Mouse (Mus musculus) embryo, embryonic 9.5 days (tissue): ENCODE measurements around the gene Sfxn5.
A peak's percentile ranks its signal among the peaks of the same experiment; 100 is the strongest.

Experiments
- DNase-seq: peaks from one replicate; pipeline ENCODE4 v3.0.0-alpha.2; 2017; ENCODE audit errors: extremely low spot score

The Sfxn5 gene

DNA sequence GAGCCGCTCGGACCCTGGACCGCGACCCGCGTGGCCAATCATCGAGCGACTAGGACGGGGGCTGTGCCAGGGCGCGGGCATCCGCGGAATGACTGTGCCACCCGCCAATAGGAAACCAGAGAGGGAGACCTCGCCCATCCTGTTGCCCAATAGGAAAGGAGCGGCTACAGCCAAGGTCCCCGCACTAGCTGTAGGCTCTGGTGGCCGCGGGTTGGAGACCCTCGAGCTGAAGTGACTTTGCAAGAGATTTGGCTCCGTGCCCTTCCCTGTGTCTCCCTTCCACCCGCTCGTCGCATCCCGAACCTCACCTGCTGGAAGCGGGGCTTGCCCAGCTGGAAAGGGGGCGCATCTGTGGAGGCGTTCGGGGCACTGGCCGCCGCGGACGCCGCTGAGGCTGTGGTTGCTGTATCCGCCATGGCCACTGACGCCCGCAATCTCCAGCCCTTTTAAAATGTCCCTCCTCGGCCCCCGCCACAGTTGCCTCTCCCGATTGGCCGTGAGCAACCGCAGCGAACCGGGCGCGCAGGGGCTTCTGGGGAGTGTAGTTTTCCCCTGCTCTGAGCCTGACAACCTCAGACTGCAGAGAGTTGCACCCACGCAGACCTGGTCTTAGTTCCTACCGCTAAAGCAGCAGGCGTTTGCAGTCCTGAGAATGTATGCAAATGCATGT lies at the start of gene Sfxn5:
Sfxn5 (minus strand) TSS at position 423 of the 670 bp plus-strand sequence.
- DNase-seq, result peak; percentile 97

DNA sequence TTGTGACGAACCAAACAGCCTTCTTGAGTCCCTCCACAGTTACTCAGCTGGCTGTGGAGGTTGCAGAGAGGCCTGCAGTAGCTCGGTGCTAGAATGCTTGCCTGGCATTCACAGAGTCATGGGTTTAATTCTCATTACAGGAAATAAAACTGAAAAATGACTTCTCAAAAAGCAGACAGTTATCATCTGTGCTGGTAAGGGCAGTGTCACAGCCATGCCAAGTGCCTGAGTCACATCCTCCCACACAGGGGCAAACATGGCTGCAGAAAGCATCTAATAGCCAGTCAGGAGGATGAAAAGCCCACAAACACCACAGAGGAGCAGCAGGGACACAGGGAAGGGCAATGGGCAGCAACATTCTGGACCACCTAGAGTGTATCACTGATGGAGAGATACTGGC lies 49.6 kb upstream of the Sfxn5 start:
- DNase-seq, result no peak

DNA sequence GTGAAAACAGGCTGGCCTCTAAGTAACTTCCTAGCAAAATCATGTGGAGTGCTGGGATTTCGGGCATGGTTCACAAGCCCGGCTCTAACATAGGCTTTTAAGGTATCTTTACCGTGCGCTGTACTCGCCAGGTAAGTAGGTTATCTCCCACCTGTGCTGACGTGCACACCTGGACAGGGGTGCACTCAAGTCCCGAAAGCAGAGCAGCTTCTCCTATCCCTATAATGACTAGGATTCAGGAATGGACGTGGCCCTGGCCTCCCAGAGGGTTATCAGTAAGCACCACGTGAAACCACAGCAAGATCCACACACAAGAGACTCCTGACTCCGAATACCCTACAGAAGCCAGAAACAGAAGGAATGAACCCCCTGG lies 48.4 kb upstream of the Sfxn5 start:
- no peak for DNase-seq

DNA sequence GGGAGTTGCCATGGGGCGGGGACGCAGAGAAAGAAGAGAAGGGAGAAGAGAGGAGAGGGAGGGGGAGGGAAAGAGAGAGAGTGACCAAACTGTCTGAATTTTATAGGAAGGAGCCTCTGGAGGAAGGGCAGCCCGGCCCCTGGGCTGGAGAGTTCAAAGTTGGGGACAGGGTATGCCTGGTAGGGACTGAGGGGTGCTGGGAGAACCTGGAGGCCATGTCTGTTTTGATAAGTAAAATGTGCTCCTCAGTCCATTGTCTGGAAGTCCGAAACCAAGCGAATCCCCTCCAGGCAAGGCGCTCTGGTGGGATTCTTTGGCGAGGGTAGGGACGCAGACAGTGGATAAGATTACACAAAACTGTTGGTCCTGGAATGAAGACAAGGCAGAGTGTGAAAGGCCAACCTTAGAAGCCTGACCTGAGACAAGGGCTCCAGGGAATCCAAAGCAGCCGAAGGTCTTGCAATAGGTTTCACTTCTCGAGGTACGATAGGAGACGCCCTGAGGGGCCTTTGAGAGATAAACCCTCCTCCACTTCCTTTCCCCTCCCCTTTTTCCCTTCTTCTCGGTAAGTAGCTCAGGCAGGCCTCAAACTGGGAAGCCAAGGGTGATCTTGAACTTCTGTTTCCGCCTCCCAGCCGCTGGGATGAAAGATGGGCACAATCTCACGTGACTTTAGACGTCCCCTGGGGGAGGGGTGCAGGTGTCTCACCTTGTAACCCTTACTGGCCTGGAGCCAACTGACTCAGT lies 47.9 kb upstream of the Sfxn5 start:
- peak; percentile 10 for DNase-seq

DNA sequence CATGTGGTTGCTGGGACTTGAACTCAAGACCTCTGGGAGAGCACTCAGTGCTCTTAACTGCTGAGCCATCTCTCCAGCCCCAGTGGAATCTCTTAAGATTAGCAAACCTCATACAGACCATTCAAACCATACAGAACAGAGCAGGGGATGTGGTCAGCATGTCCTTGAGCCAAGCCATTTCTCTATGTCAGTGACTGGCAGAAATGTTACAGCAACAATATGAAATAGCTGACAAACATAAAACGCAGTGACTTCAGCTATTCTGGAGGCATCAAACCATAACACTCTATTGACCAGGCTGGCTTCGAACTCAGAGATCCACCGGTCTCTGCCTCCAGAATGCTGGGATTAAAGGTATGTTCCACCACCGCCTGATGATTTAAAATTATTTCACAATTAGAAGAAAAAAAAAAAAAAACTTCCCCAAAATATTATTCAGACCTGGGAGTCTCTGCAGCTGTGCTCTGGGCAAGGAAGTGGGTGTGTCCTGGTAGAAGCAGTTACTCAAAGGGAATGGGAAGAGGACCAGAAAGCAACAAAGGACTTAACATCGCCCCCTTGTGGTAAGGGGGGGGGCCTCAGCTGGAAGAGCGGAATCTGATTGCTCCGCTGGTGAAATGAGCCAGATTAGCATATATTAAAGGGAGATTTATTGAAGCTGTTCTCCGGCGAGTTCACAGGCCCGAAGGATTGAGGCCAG lies 47.1 kb upstream of the Sfxn5 start:
- DNase-seq, result peak; percentile 86

DNA sequence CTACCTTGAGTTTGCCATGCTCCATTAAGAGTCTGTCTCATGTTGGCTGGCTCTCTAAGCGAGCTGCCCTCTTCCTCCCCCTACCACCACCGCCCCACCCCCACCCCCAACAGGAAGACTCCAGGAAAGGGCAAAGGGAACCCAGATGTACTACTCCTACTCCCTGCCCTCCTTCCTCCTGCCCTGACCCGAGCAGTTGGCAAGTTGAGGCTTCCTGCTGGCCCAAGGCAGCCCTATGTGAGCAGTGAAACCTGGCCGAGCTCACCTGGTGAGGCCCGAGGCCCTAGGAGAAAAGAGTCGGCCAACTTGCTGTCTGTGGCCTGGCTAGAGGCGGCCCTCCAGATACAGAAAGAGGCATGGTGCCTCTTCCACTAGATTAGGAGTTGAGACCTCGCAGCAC lies 45.4 kb upstream of the Sfxn5 start:
- DNase-seq, result no peak

DNA sequence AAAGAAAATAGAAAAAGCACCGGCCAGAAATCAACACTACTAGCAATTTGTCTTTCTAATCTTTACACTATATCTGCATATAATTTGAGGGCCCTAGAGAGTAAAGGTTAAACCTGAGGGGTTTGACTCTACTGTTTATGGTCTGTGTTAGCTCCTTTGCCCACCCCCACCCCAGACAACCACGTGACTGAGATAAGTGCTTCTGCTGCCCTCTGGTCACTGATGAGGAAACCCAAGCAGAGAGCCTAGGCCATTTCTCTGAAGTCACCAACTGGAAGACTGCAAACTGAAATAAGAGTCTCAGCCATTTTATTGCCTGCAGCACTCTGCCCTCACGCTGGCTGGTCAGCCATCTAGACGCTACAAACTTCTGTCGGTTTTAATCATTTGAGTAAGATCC lies 44.7 kb upstream of the Sfxn5 start:
- no peak for DNase-seq

DNA sequence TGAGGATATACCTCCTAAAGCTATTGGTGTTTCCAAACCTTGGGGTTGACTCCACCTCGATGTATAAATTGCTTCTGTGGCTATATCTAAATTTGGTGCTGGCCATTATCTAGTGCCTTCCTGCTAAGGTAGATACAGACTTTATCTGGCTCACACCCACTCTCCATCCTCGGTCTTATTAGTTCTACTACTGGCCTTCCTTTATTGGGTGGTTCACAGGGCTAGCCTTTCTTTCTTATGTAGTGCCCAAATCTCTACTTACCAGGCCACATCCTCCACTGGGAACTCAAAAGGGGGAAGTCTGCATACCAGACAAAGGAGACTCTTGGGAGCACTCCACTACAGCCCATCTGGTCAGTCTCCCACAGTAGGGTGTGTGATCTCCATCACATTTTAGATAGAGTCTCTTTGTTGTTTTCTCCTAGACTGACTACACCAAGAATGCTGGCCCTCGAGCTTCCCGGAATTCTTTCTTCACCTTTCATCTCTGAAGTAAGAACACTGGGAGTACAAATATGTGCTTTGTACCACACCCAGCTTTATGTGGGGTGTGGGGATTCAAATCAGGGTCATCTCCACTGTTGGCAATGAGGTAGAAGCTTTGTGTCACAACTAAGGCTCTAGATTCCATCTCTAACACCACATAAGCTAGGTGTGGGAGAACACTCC lies 44.0 kb upstream of the Sfxn5 start:
- no peak for DNase-seq

DNA sequence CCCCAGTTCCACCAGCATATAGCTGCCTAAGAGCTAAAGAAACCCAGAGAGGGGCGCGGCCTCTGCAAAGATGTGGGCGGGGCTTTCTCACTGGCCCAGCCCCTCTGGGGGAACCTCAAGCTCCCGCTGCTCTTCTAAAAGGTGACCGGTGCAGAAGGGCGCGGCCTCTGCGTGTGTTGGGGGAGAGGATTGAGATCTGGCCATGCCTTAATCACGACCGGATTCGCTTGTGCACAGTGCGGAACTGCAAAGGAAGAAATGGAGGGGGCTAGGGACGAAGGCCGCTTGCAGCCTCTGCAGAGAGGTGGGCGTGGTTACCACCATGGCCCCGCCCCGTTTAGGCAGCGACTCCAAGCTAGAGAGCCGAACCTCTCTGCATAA lies 41.5 kb upstream of the Sfxn5 start:
- DNase-seq, result peak; percentile 98

DNA sequence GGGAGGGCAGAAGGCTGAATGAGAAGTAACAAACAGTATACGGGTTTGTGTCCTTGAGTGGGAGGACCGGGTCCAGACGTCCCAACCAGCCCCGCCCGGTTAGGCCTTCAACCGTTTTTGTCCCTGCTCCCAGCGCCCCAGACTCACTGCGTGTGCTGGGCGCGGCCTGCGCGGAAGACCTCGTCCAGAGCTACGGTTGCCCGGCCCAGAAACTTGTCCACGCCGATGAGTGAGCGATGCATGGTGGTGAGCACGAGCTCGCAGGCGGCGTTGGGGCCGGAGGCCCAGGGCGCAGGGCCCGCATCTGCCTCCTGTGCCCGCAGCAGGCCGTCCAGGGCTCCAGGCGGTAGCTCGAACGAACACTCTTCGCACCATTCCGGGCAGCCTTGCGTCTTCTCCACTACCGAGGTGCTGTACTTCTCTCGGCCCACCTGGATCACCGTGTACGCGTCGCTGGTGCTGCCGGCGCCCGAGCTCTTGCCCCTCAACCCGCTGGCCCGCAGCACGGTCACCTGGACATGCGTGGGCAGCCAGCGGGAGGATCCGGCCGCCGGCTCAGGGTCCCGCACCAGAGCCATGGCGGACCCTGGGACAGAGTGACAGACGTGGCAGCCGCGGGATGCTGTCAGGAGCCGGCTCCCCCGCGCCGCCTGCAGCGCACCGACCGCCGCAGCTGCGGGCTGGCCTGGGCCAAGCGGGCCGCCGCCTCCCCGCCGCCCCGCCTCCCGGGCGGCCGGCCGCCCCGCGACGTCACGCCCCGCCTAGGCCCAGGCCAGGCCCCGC lies 40.9 kb upstream of the Sfxn5 start, which contains the start of gene Rab11fip5:
Rab11fip5 (minus strand) TSS at position 684 of the 783 bp plus-strand sequence.
- DNase-seq, result peak; percentile 24

DNA sequence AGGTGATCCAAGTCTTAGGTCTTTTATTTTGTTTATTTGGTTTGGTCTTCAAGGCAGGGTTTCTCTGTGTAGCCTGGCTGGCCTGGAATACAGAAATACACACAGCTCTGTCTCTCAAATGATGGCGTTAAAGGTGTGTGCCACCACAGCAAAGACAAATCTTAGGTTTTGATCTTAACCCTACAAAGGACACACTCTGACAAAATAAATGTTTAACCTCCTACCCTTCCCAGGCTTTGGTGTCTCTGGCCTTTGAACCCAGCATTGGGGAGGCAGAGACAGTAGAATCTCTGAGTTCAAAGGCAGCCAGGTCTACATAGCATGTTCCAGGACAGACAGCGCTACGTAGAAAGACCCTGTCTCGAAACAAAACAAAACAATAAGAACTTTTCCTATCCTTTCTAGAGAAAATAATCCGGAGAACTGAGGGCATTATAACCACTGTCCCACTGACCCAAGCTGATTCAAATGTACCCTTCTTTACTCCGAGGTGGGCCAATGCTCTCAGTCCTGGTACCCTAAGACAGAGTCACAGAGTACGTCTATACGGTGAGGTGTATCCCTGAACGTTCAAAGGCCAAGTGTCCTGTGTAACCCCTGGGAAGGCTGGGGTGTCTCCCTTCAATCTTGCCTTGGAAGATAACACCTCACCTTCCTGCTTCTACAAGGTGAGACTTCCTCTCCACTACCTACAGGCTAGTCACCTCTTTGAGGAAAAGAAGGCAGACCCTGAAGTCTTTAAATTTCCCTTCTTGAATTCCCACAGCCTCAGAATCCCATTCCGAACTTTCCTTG lies 40.0 kb upstream of the Sfxn5 start:
- DNase-seq, result no peak

DNA sequence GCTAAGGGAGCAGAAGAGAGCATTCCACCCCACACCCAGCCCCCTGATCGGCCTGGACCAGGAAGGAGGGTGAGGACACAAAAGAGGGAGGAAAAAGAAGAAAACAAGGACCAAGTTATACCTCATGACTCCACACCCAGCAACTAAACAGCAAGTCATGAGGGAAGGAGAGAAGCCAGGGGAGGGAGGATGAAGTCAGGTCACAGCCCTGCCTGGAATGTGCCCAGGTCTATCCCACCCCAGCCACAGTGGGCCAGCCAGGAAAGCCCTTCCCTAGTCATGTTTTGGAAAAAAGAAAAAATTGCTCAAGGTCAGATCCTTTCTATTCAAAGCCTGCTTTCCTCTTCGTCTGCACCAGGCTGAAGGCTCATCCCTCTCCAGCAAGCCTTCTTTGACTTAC lies 39.3 kb upstream of the Sfxn5 start:
- DNase-seq, result no peak

DNA sequence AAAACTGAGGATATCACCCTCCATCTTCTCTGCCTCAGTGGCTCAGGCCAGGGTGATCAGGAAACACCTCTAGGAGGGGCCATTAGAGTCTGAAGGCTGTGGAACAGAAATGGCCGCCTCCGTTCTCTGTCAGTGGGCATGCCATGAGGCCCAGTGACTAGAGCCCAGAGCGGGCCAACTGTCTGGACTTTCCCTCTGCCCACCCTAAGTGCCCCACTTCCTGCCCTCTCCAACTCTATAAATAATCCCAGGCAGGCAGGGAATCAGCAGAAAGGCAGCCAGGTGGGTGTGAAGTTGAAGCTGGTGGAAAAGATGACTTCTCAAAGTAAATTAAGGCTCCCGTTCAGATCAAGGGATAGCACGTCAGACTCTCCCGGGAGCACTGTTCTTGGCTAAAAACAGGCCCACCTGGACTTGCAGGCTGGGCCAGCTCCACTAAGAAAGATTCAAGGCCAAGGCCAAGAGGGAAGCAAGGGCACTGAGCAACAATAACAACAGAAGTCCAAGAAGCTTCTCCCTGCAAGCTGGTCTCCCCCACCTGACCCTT lies 38.7 kb upstream of the Sfxn5 start:
- no peak for DNase-seq

DNA sequence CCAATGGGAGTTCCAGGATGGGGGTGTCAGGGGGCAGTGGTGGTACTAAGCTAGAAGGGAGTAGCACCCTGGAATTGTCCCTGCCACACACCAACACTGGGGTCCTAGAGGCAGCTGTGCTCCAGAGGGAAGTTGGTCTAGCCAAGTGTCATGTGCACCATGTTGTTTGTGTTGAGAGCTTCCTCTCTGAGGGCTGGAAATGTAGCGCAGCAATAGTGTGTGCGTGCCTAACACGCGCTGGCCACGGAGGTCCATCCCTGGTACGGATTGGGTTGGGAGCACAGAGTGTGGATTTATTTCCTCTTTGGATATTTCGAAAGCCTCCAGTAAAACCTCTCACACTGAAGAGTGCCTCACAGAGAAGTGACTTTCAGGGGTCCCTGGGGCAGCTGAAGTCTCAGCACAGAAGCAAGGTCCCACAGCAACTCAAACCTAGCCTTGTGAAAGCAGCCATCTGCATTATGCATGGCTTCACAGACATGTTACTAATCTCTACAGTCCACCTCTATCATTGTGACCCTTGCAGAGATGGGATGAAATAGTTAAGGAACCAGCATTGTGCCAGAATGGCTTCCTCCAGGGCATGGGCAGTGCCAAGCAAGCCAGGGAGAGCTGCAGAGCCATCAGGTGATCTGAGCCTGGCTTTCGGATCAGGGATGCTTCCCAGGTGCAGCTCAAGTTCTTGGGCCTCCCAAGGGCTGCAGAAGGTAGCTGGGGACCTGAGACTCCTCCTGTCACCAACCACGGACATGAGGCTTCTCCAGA lies 37.6 kb upstream of the Sfxn5 start:
- no peak for DNase-seq

DNA sequence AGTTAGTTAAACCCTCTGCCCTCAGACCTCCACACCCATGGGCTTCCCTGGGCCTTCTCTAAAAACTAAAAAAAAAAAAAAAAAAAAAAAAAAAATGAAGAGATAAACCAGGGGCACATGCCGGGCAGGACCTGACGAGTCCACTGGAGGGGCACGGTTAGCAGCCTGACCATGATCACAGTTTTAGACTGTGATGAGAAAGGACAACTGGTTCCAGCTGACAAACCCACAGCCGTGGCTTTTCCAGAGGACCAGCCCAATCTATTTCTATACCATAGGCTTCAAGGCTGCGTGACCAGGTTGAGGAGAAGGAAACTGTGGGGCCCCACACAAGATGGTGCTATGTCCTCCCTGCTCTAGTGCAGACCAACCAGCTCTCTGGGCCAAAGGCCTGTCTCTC lies 36.8 kb upstream of the Sfxn5 start:
- no peak for DNase-seq

DNA sequence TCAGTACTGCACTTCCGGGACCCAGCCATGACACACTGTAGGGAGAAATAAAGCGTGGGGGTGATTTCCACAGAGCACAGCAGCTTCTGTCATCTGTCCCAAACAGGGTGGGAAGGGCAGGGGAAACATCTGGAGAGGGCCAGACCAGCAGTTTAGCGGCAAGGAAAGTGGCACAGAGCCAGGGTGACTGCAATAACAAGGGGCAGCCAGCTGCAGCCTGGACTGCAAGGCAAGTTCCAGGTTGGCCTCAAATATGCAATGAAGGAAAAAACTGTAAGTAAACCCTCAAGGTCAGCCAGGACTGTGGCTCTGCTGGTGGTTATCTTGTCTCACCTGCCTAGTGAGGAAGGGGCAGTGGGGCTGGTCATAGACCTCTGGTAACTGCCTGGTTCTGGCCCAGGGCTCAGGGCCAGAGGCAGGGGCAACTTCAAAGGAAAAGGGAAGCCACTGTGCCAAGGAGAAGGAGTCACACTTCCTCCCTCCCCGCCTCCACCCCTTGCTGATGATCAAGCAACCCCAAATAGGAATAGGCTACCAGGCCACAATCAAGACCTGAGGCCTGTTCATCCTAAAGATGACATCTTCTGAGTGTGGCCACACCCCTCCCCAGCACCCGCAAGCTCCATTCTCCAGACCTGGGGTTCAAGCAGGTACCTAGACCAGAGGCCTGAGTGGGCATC lies 36.1 kb upstream of the Sfxn5 start:
- no peak for DNase-seq

DNA sequence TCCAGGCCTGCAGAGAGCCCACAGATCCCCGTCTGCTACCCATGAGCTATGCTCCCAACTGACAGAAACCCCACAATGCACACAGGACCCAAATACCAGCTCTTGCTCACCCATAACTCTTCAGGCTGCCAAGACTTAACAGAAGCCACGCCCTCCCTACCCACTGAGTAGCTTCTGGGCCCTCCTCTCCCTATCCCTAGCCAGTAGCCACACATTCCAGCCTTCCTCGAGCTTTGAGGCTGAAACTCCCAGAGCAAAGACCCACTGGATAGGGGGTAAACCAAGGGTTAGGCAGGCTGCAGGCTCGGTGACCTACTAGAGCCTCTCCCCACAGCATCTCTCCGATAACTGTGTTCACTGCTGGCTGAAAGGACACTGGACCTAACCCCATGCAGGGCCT lies 35.5 kb upstream of the Sfxn5 start:
- DNase-seq, result no peak

DNA sequence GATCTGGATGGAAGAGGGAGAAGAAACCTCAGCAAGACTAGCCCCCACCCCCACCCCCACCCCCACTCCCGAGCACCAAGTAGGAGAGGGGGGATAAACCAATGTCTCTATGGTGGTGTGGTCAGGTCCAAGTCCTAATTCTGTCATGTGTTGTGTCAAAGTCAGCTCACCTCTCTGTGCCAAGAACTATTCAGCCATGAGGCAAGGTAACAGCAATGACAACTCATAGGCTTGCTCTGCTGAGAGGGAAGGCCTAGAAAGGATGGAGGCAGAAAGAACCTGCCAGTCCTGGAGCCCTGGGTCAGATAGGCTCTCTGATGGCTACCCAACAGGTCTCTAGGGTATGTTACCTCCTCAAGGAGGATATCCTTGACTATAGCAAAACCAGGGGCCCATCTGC lies 34.9 kb upstream of the Sfxn5 start:
- no peak for DNase-seq

DNA sequence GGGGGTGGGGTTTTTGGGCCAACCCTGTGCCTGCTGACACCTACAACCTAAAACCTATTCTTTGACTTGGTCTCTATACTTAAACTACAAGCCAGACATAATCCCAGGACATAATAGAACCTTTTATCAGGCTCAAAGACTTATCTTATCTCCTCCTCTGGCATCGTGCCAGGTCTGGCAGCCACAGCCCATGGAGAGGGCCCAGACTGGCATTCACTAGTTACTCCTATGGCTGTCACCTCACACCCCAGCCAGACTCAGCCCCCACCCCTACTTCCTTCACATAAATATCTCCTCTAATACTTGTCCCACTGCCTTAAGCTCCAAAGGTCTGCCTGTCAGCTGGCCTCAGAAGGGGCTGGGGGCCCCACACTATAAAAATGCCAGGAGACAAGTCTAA lies 33.2 kb upstream of the Sfxn5 start:
- no peak for DNase-seq
